ENCODE assay signal across 15 mouse cellular contexts in the genomic region with DNA sequence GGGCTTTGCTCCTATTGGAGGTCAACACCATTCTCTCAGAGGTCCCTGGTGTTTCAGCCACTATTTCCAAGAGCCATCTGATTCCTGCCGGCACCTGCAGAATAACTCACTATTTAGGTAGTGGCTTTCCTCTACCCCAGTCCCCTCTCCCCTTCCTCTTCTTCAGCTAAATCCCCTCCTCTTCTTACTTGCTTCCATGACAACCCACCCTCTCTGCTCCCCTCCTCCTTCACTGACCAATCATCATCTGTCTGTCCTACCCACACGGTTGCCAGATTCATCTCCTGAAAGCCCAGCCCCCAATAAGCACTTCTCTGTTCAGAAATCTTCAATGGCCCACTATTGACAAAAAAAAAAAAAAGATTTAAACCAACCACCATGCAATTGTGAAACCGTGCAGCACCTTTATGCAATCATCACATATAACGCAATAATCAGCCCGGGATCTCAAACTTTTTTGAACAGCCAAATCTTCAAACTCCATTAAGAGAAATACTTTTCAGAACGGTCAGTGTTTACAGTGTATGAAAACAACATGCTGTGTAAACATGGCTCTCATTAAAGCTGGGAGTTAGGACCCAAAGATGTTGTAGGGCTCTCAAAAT. TPM values are rescaled to one million over a fixed set of nuclear protein-coding genes. Genes with fewer than 3 reads are reported as not detected.
DNase-seq lines count a peak whose midpoint lies in the region; ATAC-seq and TF ChIP-seq lines count a peak whose summit lies in the region.
"Had no signal": no experiment of that assay in that cellular context is flagged by ENCODE, and none has a peak within 500 bp of the region (broad histone marks: within the 10 kb centered on the region; RNA-seq: fewer than 3 reads in every experiment).

No protein-coding gene starts in this region.

- no peak for TF ChIP-seq POLR2A in lung, adult 2 months (IDR thresholded peaks at IDR 0.05; ENCODE audit: borderline replicate concordance, extremely low read depth, low read depth, low read length)

- no peak for ATAC-seq in forebrain, embryonic 11.5 days (replicated peaks; ENCODE audit: low FRiP score)
- ATAC-seq in forebrain, embryonic 15.5 days (replicated peaks) = no peak
- ATAC-seq in lung, embryonic 14.5 days (ENCODE audit: insufficient read depth) = no peak
- no peak for ATAC-seq in limb, embryonic 13.5 days (ENCODE audit: low FRiP score, low read depth)

- no peaks in the 10 kb centered on the region for H3K27me3 ChIP-seq in forebrain, embryonic 11.5 days (ENCODE audit: control insufficient read depth, insufficient read depth, low read length)
- no peaks in the 10 kb centered on the region for H3K27me3 ChIP-seq in forebrain, embryonic 15.5 days
- H3K27me3 ChIP-seq in lung, embryonic 14.5 days (ENCODE audit: insufficient read depth, low read length) = no peaks in the 10 kb centered on the region
- peaks cover 22% of the 10 kb centered on the region for H3K27me3 ChIP-seq in limb, embryonic 13.5 days

- H3K27ac ChIP-seq in forebrain, embryonic 11.5 days (ENCODE audit: low read depth, low read length) = no peak overlapping the region
- no peak overlapping the region for H3K27ac ChIP-seq in forebrain, embryonic 15.5 days (replicated peaks)
- H3K27ac ChIP-seq in lung, embryonic 14.5 days (ENCODE audit: low read depth) = no peak overlapping the region
- H3K27ac ChIP-seq in limb, embryonic 13.5 days = no peak overlapping the region

- no peak overlapping the region for H3K4me3 ChIP-seq in forebrain, embryonic 11.5 days (ENCODE audit: low read depth, low read length)
- no peak overlapping the region for H3K4me3 ChIP-seq in forebrain, embryonic 15.5 days
- H3K4me3 ChIP-seq in lung, embryonic 14.5 days (ENCODE audit: low read depth, low read length) = no peak overlapping the region
- H3K4me3 ChIP-seq in lung, adult 2 months (replicated peaks; ENCODE audit: extremely low read depth, low read depth, low read length) = no peak overlapping the region
- H3K4me3 ChIP-seq in limb, embryonic 13.5 days = no peak overlapping the region

- no peaks in the 10 kb centered on the region for H3K9me3 ChIP-seq in forebrain, embryonic 11.5 days (ENCODE audit: control insufficient read depth, low read length)
- H3K9me3 ChIP-seq in forebrain, embryonic 15.5 days = no peaks in the 10 kb centered on the region
- no peaks in the 10 kb centered on the region for H3K9me3 ChIP-seq in lung, embryonic 14.5 days (ENCODE audit: low read depth, low read length)
- no peaks in the 10 kb centered on the region for H3K9me3 ChIP-seq in limb, embryonic 13.5 days

- DNase-seq in forebrain, embryonic 11.5 days (ENCODE audit: low spot score) = no peak
- no peak for DNase-seq in lung, embryonic 14.5 days
- no peak for DNase-seq in lung, adult 2 months
- peak; percentile 76 for DNase-seq in ES-CJ7 (ENCODE audit: low read depth, low spot score)
- no peak for DNase-seq in adrenal gland, postnatal 14 days
- DNase-seq in cerebellum, postnatal 4 days (ENCODE audit: low spot score in 2 of 2) = no peak
- DNase-seq: adrenal gland, postnatal 36 days; gastrocnemius, postnatal 10 days; heart, postnatal 36 days; kidney, adult 18-20 months; liver; right cerebral cortex, postnatal 4 days; thymus, postnatal 14 days had no signal

- TF ChIP-seq CTCF in lung, embryonic 14.5 days (IDR thresholded peaks at IDR 0.05; ENCODE audit: low read depth) = no peak
- no peak for TF ChIP-seq CTCF in lung, adult 2 months (IDR thresholded peaks at IDR 0.05; ENCODE audit: insufficient read depth, low read length)

- H3K36me3 ChIP-seq in forebrain, embryonic 11.5 days (ENCODE audit: control insufficient read depth, insufficient read depth, low read length) = no peaks in the 10 kb centered on the region
- no peaks in the 10 kb centered on the region for H3K36me3 ChIP-seq in forebrain, embryonic 15.5 days
- no peaks in the 10 kb centered on the region for H3K36me3 ChIP-seq in lung, embryonic 14.5 days (ENCODE audit: insufficient read depth)
- H3K36me3 ChIP-seq in limb, embryonic 13.5 days = no peaks in the 10 kb centered on the region

- peak overlapping the region; percentile 40; the same call in 1 of the 2 replicates for H3K4me2 ChIP-seq in forebrain, embryonic 11.5 days (ENCODE audit: low read depth, low read length, severe bottlenecking)
- no peak overlapping the region for H3K4me2 ChIP-seq in forebrain, embryonic 15.5 days (replicated peaks)
- peak overlapping the region; percentile 37 for H3K4me2 ChIP-seq in lung, embryonic 14.5 days
- peak overlapping the region; percentile 59 for H3K4me2 ChIP-seq in limb, embryonic 13.5 days (replicated peaks)

- peaks cover 17% of the 10 kb centered on the region; the same call in 1 of the 2 replicates for H3K4me1 ChIP-seq in forebrain, embryonic 11.5 days (replicated peaks; ENCODE audit: control insufficient read depth, insufficient read depth, low read length)
- peaks cover 27% of the 10 kb centered on the region for H3K4me1 ChIP-seq in forebrain, embryonic 15.5 days
- peaks cover 5% of the 10 kb centered on the region for H3K4me1 ChIP-seq in lung, embryonic 14.5 days (ENCODE audit: insufficient read depth)
- peaks cover 4% of the 10 kb centered on the region for H3K4me1 ChIP-seq in lung, adult 2 months (ENCODE audit: control insufficient read depth, insufficient read depth, low read length)
- H3K4me1 ChIP-seq in limb, embryonic 13.5 days = peaks cover 28% of the 10 kb centered on the region

- H3K9ac ChIP-seq in forebrain, embryonic 11.5 days (ENCODE audit: low read length) = no peak overlapping the region
- no peak overlapping the region for H3K9ac ChIP-seq in forebrain, embryonic 15.5 days (replicated peaks)
- H3K9ac ChIP-seq in lung, embryonic 14.5 days = no peak overlapping the region
- H3K9ac ChIP-seq in limb, embryonic 13.5 days = no peak overlapping the region

- WGBS in forebrain, embryonic 11.5 days = 22% methylated on average over 6 of the region's 6 CpGs
- WGBS in forebrain, embryonic 15.5 days = 20% methylated on average over 6 of the region's 6 CpGs
- WGBS in lung, embryonic 14.5 days = 22% methylated on average over 6 of the region's 6 CpGs
- WGBS in lung, adult 2 months = 39% methylated on average over 6 of the region's 6 CpGs
- 35% methylated on average over 6 of the region's 6 CpGs for WGBS in limb, embryonic 13.5 days

RNA-seq across cellular contexts. Expression of gene Nectin1, which starts 5.2 kb away (rescaled TPM):
- 12.3 and 12.4 TPM in 2 replicates for polyA plus RNA-seq in forebrain, embryonic 11.5 days (2014; fragmentation: Nextera tagmentation; extraction: Ambion mirVana)
- 10.1 and 10.2 TPM in 2 replicates for polyA plus RNA-seq in forebrain, embryonic 15.5 days (2015; fragmentation: Nextera tagmentation; extraction: Ambion mirVana)
- polyA plus RNA-seq in lung, embryonic 14.5 days (2014; fragmentation: Nextera tagmentation; extraction: Ambion mirVana) = 5.7 and 6.7 TPM in 2 replicates
- polyA plus RNA-seq in lung, adult 2 months (2012; rRNA removed) = 26.4 and 28.2 TPM in 2 replicates
- polyA plus RNA-seq in limb, embryonic 13.5 days (2015; fragmentation: Nextera tagmentation; extraction: Ambion mirVana) = 6.5 and 6.6 TPM in 2 replicates
- 15.7 and 21.5 TPM in 2 replicates for total RNA-seq in adrenal gland, postnatal 14 days (2021)
